Mouse (Mus musculus): ENCODE measurements around the gene Gal3st4.

Gal3st4 gene

GRCm38 (mm10) chr5:138272409-138272923 lies at the start of gene Gal3st4:
Gene Gal3st4 (minus strand): TSS chr5:138272840.
- no peak for DNase-seq (ENCODE audit: low read depth, low spot score)

GRCm38 (mm10) chr5:138312795-138313194 lies 40.2 kb upstream of the Gal3st4 start:
- DNase-seq (ENCODE audit: low read depth, low spot score) = no peak

DNA sequence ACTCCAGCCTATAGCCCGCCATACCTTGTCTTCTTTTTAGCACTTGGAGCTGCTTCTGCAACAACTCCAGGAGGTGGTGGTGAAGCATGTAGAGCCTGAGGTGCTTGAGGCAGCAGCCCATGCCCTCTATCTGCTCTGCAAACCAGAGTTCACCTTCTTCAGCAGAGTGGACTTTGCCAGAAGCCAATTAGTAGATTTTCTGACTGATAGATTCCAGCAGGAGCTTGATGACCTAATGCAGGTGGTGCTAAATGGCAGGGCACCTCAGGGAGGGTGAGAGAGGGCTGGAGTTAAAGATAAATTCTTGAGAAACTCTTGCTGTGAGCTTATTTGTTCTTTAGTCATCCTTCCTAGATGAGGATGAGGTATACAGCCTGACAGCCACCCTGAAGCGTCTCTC lies 27.0 kb upstream of the Gal3st4 start:
- no peak for DNase-seq (ENCODE audit: low read depth, low spot score)

DNA sequence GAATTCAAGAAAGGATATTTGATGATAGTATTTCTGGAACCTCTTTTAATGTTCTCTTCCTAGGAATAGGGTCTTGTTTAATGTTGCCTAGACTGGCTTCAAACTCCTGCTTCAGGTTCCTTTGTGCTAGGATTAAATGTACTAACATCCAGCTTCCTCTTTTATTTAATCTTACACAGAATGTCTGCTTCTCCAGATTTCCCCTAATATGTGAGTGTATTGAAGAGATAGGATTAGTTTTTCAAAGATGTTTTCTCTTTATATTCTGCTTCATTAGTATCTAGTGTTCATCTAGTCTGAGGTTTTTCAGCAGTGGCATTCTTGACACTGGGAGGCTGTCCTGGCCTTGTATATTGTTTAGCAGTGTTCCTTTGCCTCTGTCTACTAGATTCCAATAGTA lies 21.5 kb upstream of the Gal3st4 start:
- no peak for DNase-seq (ENCODE audit: low read depth, low spot score)

DNA sequence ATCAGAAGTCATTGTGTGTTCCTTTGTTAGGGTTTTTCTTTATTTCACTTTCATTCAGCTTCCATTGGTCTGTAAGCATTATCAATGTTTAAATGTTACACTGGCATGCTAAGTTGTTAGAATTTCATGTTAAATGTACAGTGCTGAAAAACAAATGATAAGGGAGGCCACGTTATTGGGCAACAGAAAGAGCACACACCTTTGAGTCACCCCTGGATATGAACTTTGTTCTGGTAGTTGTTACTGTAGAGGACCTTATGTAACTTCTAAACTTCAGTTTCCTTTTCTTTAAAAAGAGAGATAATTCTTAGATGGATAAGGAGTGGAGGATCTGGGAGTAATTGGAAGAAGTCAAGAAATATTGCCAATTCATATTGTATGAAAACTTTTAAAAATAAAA lies 19.0 kb upstream of the Gal3st4 start:
- DNase-seq (ENCODE audit: low read depth, low spot score) = no peak

- no peak for DNase-seq (ENCODE audit: low read depth, low spot score)
Observed at GRCm38 (mm10) chr5:138287861-138288260, 15.2 kb upstream of the Gal3st4 start.

- DNase-seq (ENCODE audit: low read depth, low spot score) = no peak
Observed at GRCm38 (mm10) chr5:138283540-138283939, 10.9 kb upstream of the Gal3st4 start.

- no peak for DNase-seq (ENCODE audit: low read depth, low spot score)
Observed at GRCm38 (mm10) chr5:138281798-138282197, 9.2 kb upstream of the Gal3st4 start.

GRCm38 (mm10) chr5:138280829-138281228 lies 8.2 kb upstream of the Gal3st4 start:
- no peak for DNase-seq (ENCODE audit: low read depth, low spot score)

GRCm38 (mm10) chr5:138280425-138280768 lies 7.8 kb upstream of the Gal3st4 start:
- no peak for DNase-seq (ENCODE audit: low read depth, low spot score)

DNA sequence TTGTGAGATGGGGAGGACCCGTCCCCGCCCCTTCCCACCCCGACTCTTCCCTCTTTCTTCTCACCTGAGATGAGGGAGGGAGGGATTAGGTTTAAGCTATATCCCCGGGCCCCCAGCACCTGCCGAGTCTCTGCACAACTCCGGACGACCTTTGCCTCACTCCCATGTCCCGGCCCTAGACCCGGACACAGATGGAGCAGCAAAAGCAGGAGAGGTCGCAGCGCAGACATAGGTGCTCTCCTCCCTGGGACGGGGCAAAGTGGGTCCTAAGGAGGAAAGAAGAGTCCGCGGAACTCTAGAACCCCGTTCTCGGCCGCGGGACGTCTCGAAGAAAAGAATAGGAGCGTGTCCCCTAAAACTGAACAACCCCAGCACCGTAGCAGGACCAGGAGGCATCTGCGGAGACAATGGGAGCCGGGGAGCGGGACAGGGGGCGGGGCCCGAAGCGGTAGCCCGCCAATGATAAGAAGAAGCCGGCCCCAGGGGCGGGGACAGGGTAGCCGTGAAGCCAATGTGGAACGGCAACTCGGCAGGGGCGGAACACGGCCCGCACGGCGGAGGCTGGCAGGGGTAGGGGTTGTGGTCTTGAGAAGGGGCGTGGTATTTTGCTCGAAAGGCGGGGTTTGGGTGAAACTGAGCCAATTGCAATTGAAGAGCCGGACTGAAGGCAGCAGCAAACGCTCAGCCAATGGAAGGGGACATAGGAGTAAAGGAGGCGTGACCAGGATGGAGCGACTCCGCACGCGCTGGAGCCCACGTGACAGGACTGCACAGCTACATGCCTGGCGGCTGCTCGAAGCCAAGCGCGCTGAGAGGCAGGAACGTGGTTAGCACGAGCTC lies 7.2 kb upstream of the Gal3st4 start, which contains the start of the genes Gm43720, Gpc2 and Stag3:
TSS of gene Gm43720 (minus strand) at position 374 of the 840 bp plus-strand sequence.
TSS of gene Gpc2 (minus strand) at position 421 of the 840 bp plus-strand sequence.
TSS of gene Stag3 (plus strand) at position 656 of the 840 bp plus-strand sequence.
- peak; percentile 91 for DNase-seq (ENCODE audit: low read depth, low spot score)

- DNase-seq (ENCODE audit: low read depth, low spot score) = no peak
Observed at GRCm38 (mm10) chr5:138277994-138278393, 5.4 kb upstream of the Gal3st4 start.

DNA sequence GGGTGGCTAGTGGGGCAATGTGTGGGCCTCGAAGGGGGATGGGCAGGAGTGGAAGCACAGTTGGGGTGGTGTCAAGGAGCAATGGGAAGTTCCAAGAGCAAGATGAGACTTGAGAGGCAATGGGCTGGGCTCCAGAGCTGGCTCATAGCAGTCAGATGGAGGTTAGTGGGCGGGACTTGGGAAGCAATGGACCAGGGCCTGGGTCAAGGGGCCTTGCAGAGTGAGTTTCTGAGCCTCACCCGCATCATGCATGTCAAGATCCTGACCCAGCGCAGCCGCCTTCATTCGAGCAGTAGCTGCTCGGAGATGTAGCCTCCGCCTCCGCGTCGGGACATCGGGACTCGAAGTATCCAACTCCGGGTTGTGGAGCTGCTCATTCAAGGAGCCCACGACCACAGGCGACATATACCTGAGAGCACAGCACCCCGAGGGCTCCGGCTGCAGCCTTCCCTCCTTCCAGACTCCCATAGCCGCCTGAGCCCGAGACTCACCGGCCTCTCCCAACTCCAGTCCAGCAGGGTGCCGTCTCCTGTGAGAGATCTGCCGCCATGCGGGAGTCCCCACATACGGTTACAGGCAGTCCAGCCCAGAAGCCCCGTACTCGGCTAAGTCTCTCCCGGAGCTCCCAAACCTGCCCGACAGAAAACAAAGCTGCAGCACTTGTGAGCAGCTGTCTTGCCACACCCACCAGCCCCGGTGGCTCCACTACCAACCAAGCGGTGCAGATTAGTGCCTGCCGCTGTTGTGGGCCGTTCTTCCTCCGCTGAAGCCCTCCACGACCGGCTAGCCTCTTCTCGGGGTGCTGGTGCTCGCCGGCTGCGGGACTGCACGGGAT lies 2.8 kb upstream of the Gal3st4 start:
- DNase-seq (ENCODE audit: low read depth, low spot score) = no peak

- no peak for DNase-seq (ENCODE audit: low read depth, low spot score)
Observed at GRCm38 (mm10) chr5:138274186-138274585, 1.5 kb upstream of the Gal3st4 start.

GRCm38 (mm10) chr5:138271232-138271631 lies 1.4 kb downstream of the Gal3st4 start:
- DNase-seq (ENCODE audit: low read depth, low spot score) = no peak

DNA sequence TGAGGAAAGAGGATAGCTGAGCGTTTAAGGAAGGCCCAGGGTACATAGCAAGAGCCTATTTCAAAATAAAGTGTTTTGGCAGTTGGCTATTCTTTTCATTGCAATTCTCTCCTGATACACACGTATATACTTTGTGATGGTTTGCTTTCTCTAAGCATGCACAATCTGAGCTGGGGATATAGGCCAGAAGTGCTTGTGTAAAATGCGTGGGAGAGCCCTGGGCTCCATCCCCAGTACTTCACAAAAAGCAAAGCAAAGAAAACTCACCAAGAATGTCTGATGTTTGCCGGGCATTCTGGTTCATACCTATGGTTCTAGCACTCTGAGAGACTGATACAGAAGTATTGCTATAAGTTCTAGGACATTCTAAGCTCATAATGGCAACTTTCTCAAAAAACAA lies 3.7 kb downstream of the Gal3st4 start:
- no peak for DNase-seq (ENCODE audit: low read depth, low spot score)

GRCm38 (mm10) chr5:138267114-138267513 lies 5.5 kb downstream of the Gal3st4 start:
- no peak for DNase-seq (ENCODE audit: low read depth, low spot score)

DNA sequence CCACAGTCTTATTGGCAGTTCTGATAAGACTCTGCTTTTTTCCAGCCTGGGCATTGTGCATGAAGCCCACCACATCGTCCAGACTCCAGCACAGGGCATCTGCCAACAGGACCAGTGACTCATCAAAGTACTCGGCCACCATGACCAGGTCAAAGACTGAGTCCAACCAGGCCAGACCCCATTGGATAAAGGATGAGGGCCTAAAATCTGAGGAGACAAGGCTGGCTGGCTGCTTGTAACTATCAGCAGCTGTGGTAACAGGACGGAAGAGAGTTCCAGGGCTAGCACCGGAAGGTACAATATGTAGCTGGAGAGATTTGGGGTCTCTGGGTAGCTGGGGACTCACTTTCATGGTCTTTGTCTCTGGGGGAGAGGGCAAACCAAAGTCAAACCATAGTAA lies 6.9 kb downstream of the Gal3st4 start:
- no peak for DNase-seq (ENCODE audit: low read depth, low spot score)

DNA sequence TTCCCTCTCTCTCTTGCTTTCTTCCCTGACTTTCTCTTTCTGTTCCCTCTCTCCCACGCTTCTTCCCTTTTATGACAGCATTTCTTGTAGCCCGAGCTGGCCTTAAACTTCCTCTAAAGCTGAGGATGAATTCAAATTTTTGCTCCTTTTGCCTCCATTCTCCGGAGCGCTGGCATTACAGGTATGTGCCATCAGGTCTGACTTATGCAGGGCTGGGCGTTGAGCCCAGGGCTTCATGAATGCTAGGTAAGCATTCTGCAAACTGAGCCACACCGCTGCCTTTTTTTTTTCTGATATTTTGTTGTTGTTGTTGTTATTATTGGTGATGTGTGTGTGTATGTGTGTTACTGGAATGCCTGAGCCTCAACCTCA lies 8.4 kb downstream of the Gal3st4 start:
- DNase-seq (ENCODE audit: low read depth, low spot score) = no peak

- DNase-seq (ENCODE audit: low read depth, low spot score) = peak; percentile 77
Observed at GRCm38 (mm10) chr5:138263260-138264206, 9.1 kb downstream of the Gal3st4 start, which contains the start of gene BC037034. Gene BC037034 (minus strand): TSS chr5:138264033.

- no peak for DNase-seq (ENCODE audit: low read depth, low spot score)
Observed at GRCm38 (mm10) chr5:138262582-138263240, 9.9 kb downstream of the Gal3st4 start.

All from retina, postnatal 7 days (tissue).